Mouse (Mus musculus) induced T-regulatory cell, adult 2 months (primary cell): ENCODE results near the gene Gm9913.

Experiments
- DNase-seq: peaks from one replicate; pipeline ENCODE4 v3.0.0-alpha.2; 2012; ENCODE audit warnings: low read depth

Gm9913 gene

GRCm38 (mm10) chr2:125505006-125505745 is at the start of gene Gm9913:
Gm9913 (plus strand) TSS chr2:125505089.
- no peak for DNase-seq

GRCm38 (mm10) chr2:125456059-125456789 is 48.7 kb upstream of the Gm9913 start:
- peak; percentile 2 for DNase-seq

- DNase-seq: no peak
These were observed 45.8 kb upstream of the Gm9913 start for GRCm38 (mm10) chr2:125459087-125459486.

GRCm38 (mm10) chr2:125464036-125464435 is 40.9 kb upstream of the Gm9913 start:
- DNase-seq: no peak

GRCm38 (mm10) chr2:125470553-125471295 is 34.2 kb upstream of the Gm9913 start:
- DNase-seq: peak; percentile 1

GRCm38 (mm10) chr2:125471721-125472120 is 33.2 kb upstream of the Gm9913 start:
- no peak for DNase-seq

- no peak for DNase-seq
These were observed 31.7 kb upstream of the Gm9913 start for GRCm38 (mm10) chr2:125473228-125473627.

GRCm38 (mm10) chr2:125474690-125475089 is 30.2 kb upstream of the Gm9913 start:
- no peak for DNase-seq

- no peak for DNase-seq
These were observed 28.7 kb upstream of the Gm9913 start for GRCm38 (mm10) chr2:125476231-125476630.

- no peak for DNase-seq
These were observed 27.5 kb upstream of the Gm9913 start for GRCm38 (mm10) chr2:125477367-125477766.

- no peak for DNase-seq
These were observed 26.2 kb upstream of the Gm9913 start for GRCm38 (mm10) chr2:125478705-125479104.

GRCm38 (mm10) chr2:125480057-125480456 is 24.8 kb upstream of the Gm9913 start:
- DNase-seq: no peak

- DNase-seq: no peak
These were observed 23.8 kb upstream of the Gm9913 start for GRCm38 (mm10) chr2:125481116-125481515.

- DNase-seq: no peak
These were observed 23.2 kb upstream of the Gm9913 start for GRCm38 (mm10) chr2:125481531-125482317.

- DNase-seq: no peak
These were observed 20.7 kb upstream of the Gm9913 start for GRCm38 (mm10) chr2:125484164-125484563.

- DNase-seq: no peak
These were observed 20.0 kb upstream of the Gm9913 start for GRCm38 (mm10) chr2:125484910-125485309.

GRCm38 (mm10) chr2:125489979-125490378 is 14.9 kb upstream of the Gm9913 start:
- no peak for DNase-seq

- no peak for DNase-seq
These were observed 12.6 kb upstream of the Gm9913 start for GRCm38 (mm10) chr2:125492050-125492900.

- no peak for DNase-seq
These were observed 10.6 kb upstream of the Gm9913 start for GRCm38 (mm10) chr2:125494291-125494690.

GRCm38 (mm10) chr2:125494831-125495812 is 9.8 kb upstream of the Gm9913 start:
- no peak for DNase-seq
